Mouse (Mus musculus) hindbrain, embryonic 14.5 days (tissue): ENCODE measurements around the gene Bahcc1. TPM values are rescaled to one million over a fixed set of nuclear protein-coding genes. Genes with fewer than 3 reads are reported as not detected.

Experiments
- ATAC-seq: fragments of 200-750 bp; cut with Nextera tagmentation; 2 replicates; pipeline ENCODE4 v1.8.0; 2017; ENCODE audit warnings: moderate number of reproducible peaks, mild to moderate bottlenecking, moderate TSS enrichment, moderate library complexity; ENCODE audit not compliant: low FRiP score
- DNase-seq: peaks from one replicate; pipeline ENCODE4 v3.0.0-alpha.2; 2015; ENCODE audit warnings: low spot score
- H3K27ac ChIP-seq: fragments of 300-500 bp; sonication (generic); 2 replicates; pipeline ENCODE4 v1.5.1; 2014; ENCODE audit warnings: mild to moderate bottlenecking, moderate library complexity
- H3K27me3 ChIP-seq: fragments of 300-500 bp; sonication (generic); 2 replicates; pipeline ENCODE4 v1.6.1; 2014; ENCODE audit warnings: mild to moderate bottlenecking, low read length, mixed read lengths; ENCODE audit not compliant: control insufficient read depth, insufficient read depth
- H3K36me3 ChIP-seq: fragments of 300-500 bp; sonication (generic); replicated peaks from 2 replicates; pipeline ENCODE4 v1.6.1; 2014; ENCODE audit not compliant: control insufficient read depth, insufficient read depth
- H3K4me1 ChIP-seq: fragments of 300-500 bp; sonication (generic); replicated peaks from 2 replicates; pipeline ENCODE4 v1.6.1; 2014; ENCODE audit warnings: antibody characterized with exemption, low read length, mixed read lengths; ENCODE audit not compliant: control insufficient read depth, insufficient read depth
- H3K4me2 ChIP-seq: fragments of 300-500 bp; sonication (generic); replicated peaks from 2 replicates; pipeline ENCODE4 v1.6.1; 2014; ENCODE audit warnings: mild to moderate bottlenecking, moderate library complexity
- H3K4me3 ChIP-seq: fragments of 300-500 bp; sonication (generic); replicated peaks from 2 replicates; pipeline ENCODE4 v1.5.1; 2014; ENCODE audit warnings: mild to moderate bottlenecking, low read length
- H3K9ac ChIP-seq: fragments of 300-500 bp; sonication (generic); 2 replicates; pipeline ENCODE4 v1.6.1; 2014
- H3K9me3 ChIP-seq: fragments of 300-500 bp; sonication (generic); 2 replicates; pipeline ENCODE4 v1.6.1; 2016; ENCODE audit warnings: low read length; ENCODE audit not compliant: control insufficient read depth
- WGBS: fragments of 180-500 bp; shearing (Covaris S2); extraction: QIAGEN DNeasy Blood & Tissue Kit; methylation state at CpG from one replicate; pipeline ENCODE4 v1.1.7; 2014; 5-methylcytosine and 5-hydroxymethylcytosine counted together
- polyA plus RNA-seq: library from polyadenylated mRNA; unstranded; fragments of >200 nt; fragmentation: Nextera tagmentation; extraction: Ambion mirVana; gene quantifications from 2 replicates; pipeline ENCODE4 v1.2.1, GENCODE M21; 2014

The Bahcc1 gene
- polyA plus RNA-seq, 1 experiment from 2014 or later: 16.3 TPM

- Histone ChIP-seq H3K27me3 (no peaks in the 10 kb centered on the region), H3K27ac (no peak overlapping the region), H3K36me3 (no peaks in the 10 kb centered on the region), H3K4me1 (no peaks in the 10 kb centered on the region), H3K4me2 (no peak overlapping the region), H3K9me3 (no peaks in the 10 kb centered on the region), H3K4me3 (no peak overlapping the region), H3K9ac (no peak overlapping the region)
- DNase-seq (no peak), ATAC-seq (no peak)
- 93% methylated on average over 5 of the region's 5 CpGs for WGBS
Observed at GRCm38 (mm10) chr11:120204200-120204599, 28.5 kb upstream of the Bahcc1 start.

- Histone ChIP-seq H3K9ac (no peak overlapping the region), H3K27me3 (no peaks in the 10 kb centered on the region), H3K36me3 (no peaks in the 10 kb centered on the region), H3K4me3 (no peak overlapping the region), H3K4me2 (no peak overlapping the region), H3K4me1 (no peaks in the 10 kb centered on the region), H3K9me3 (no peaks in the 10 kb centered on the region), H3K27ac (no peak overlapping the region)
- ATAC-seq (no peak), DNase-seq (no peak)
- WGBS: 70% methylated on average over 9 of the region's 9 CpGs
Observed at GRCm38 (mm10) chr11:120206069-120206668, 26.6 kb upstream of the Bahcc1 start.

GRCm38 (mm10) chr11:120206669-120207090 is 26.1 kb upstream of the Bahcc1 start:
- no peak for DNase-seq
- Histone ChIP-seq H3K9ac (no peak overlapping the region), H3K27ac (peak overlapping the region; percentile 11; the same call in 1 of the 2 replicates), H3K4me1 (no peaks in the 10 kb centered on the region), H3K36me3 (no peaks in the 10 kb centered on the region), H3K27me3 (no peaks in the 10 kb centered on the region), H3K9me3 (no peaks in the 10 kb centered on the region), H3K4me3 (no peak overlapping the region), H3K4me2 (no peak overlapping the region)
- no peak for ATAC-seq
- 60% methylated on average over 5 of the region's 5 CpGs for WGBS

- no peak for ATAC-seq
- 72% methylated on average over 2 of the region's 2 CpGs for WGBS
- H3K4me2 ChIP-seq: no peak overlapping the region
Observed at GRCm38 (mm10) chr11:120208848-120209247, 23.9 kb upstream of the Bahcc1 start.

GRCm38 (mm10) chr11:120209462-120209861 is 23.3 kb upstream of the Bahcc1 start:
- ATAC-seq (no peak), DNase-seq (no peak)
- H3K4me3 ChIP-seq: no peak overlapping the region
- no peak overlapping the region for H3K4me2 ChIP-seq
- WGBS: 69% methylated on average over 8 of the region's 8 CpGs
- H3K9ac ChIP-seq: no peak overlapping the region
- H3K9me3 ChIP-seq: 0 out of 2 replicates have a peak, but pooled peaks cover 8% of the 10 kb centered on the region
- H3K27ac ChIP-seq: no peak overlapping the region
- no peaks in the 10 kb centered on the region for H3K4me1 ChIP-seq
- no peaks in the 10 kb centered on the region for H3K27me3 ChIP-seq
- no peaks in the 10 kb centered on the region for H3K36me3 ChIP-seq

More at GRCm38 (mm10) chr11:120208848-120209247, 23.9 kb upstream of the Bahcc1 start:
- no peaks in the 10 kb centered on the region for H3K4me1 ChIP-seq
- no peak overlapping the region for H3K4me3 ChIP-seq
- H3K27ac ChIP-seq: no peak overlapping the region
- no peaks in the 10 kb centered on the region for H3K36me3 ChIP-seq
- DNase-seq: no peak
- no peak overlapping the region for H3K9ac ChIP-seq
- H3K9me3 ChIP-seq: 0 out of 2 replicates have a peak, but pooled peaks cover 6% of the 10 kb centered on the region
- H3K27me3 ChIP-seq: no peaks in the 10 kb centered on the region

GRCm38 (mm10) chr11:120215726-120216241 is 17.0 kb upstream of the Bahcc1 start:
- Histone ChIP-seq H3K4me1 (peaks cover 32% of the 10 kb centered on the region), H3K9ac (no peak overlapping the region), H3K4me2 (no peak overlapping the region), H3K4me3 (no peak overlapping the region), H3K36me3 (no peaks in the 10 kb centered on the region), H3K9me3 (0 out of 2 replicates have a peak, but pooled peaks cover 8% of the 10 kb centered on the region), H3K27ac (peak overlapping the region; percentile 90; the same call in 1 of the 2 replicates), H3K27me3 (no peaks in the 10 kb centered on the region)
- no peak for ATAC-seq
- WGBS: 50% methylated on average over 10 of the region's 10 CpGs
- DNase-seq: no peak

GRCm38 (mm10) chr11:120216540-120217324 is 16.0 kb upstream of the Bahcc1 start:
- H3K27ac ChIP-seq: peak overlapping the region; percentile 90
- no peak overlapping the region for H3K4me3 ChIP-seq
- 7% methylated on average over 11 of the region's 11 CpGs for WGBS
- H3K4me2 ChIP-seq: peak overlapping the region; percentile 6; the same call in 1 of the 2 replicates
- H3K36me3 ChIP-seq: no peaks in the 10 kb centered on the region
- peak overlapping the region; percentile 17 for H3K9ac ChIP-seq
- DNase-seq (peak; percentile 77), ATAC-seq (peak; percentile 86)
- 0 out of 2 replicates have a peak, but pooled peaks cover 8% of the 10 kb centered on the region for H3K9me3 ChIP-seq
- H3K27me3 ChIP-seq: no peaks in the 10 kb centered on the region
- H3K4me1 ChIP-seq: peaks cover 35% of the 10 kb centered on the region

- Histone ChIP-seq H3K4me1 (peaks cover 35% of the 10 kb centered on the region), H3K36me3 (no peaks in the 10 kb centered on the region), H3K9me3 (0 out of 2 replicates have a peak, but pooled peaks cover 7% of the 10 kb centered on the region), H3K4me3 (no peak overlapping the region), H3K9ac (no peak overlapping the region), H3K4me2 (no peak overlapping the region), H3K27me3 (no peaks in the 10 kb centered on the region), H3K27ac (0 out of 2 replicates have a peak overlapping the region, but pooled peaks have one; percentile 90)
- WGBS: 89% methylated on average over 17 of the region's 17 CpGs
- DNase-seq: no peak
- no peak for ATAC-seq
Observed at GRCm38 (mm10) chr11:120218176-120218856, 14.4 kb upstream of the Bahcc1 start.

- Histone ChIP-seq H3K4me3 (no peak overlapping the region), H3K27me3 (no peaks in the 10 kb centered on the region), H3K9me3 (0 out of 2 replicates have a peak, but pooled peaks cover under 1% of the 10 kb centered on the region), H3K9ac (no peak overlapping the region), H3K4me1 (peaks cover 41% of the 10 kb centered on the region), H3K4me2 (no peak overlapping the region), H3K36me3 (no peaks in the 10 kb centered on the region), H3K27ac (no peak overlapping the region)
- DNase-seq: no peak
- ATAC-seq: no peak
- WGBS: 73% methylated on average over 6 of the region's 6 CpGs
Observed at GRCm38 (mm10) chr11:120218946-120219345, 13.8 kb upstream of the Bahcc1 start.
